Mouse (Mus musculus) forebrain, embryonic 16.5 days (tissue): ENCODE results near the gene Lpgat1. TPM values are rescaled to one million over a fixed set of nuclear protein-coding genes. Genes with fewer than 3 reads are reported as not detected.
A peak's percentile ranks its signal among the peaks of the same experiment; 100 is the strongest.

Experiments
- ATAC-seq: fragments of 200-750 bp; cut with Nextera tagmentation; 2 replicates; pipeline ENCODE4 v1.8.0; 2017; ENCODE audit warnings: mild to moderate bottlenecking, moderate library complexity
- H3K27ac ChIP-seq: fragments of 300-500 bp; sonication (generic); 2 replicates; pipeline ENCODE4 v1.5.1; 2014; ENCODE audit warnings: low read length, control low read depth
- H3K27me3 ChIP-seq: fragments of 300-500 bp; sonication (generic); replicated peaks from 2 replicates; pipeline ENCODE4 v1.6.1; 2014; ENCODE audit warnings: low read length; ENCODE audit not compliant: control insufficient read depth, insufficient read depth
- H3K36me3 ChIP-seq: fragments of 300-500 bp; sonication (generic); 2 replicates; pipeline ENCODE4 v1.6.1; 2014; ENCODE audit not compliant: control insufficient read depth, insufficient read depth
- H3K4me1 ChIP-seq: fragments of 300-500 bp; sonication (generic); replicated peaks from 2 replicates; pipeline ENCODE4 v1.6.1; 2014; ENCODE audit warnings: low read length; ENCODE audit not compliant: control insufficient read depth, insufficient read depth
- H3K4me2 ChIP-seq: fragments of 300-500 bp; sonication (generic); 2 replicates; pipeline ENCODE4 v1.6.1; 2014; ENCODE audit warnings: mild to moderate bottlenecking, low read length, control low read depth
- H3K4me3 ChIP-seq: fragments of 300-500 bp; sonication (generic); replicated peaks from 2 replicates; pipeline ENCODE4 v1.5.1; 2014; ENCODE audit warnings: mild to moderate bottlenecking, low read length, control low read depth
- H3K9ac ChIP-seq: fragments of 300-500 bp; sonication (generic); replicated peaks from 2 replicates; pipeline ENCODE4 v1.6.1; 2014; ENCODE audit warnings: low read depth, low read length, control low read depth
- H3K9me3 ChIP-seq: fragments of 300-500 bp; sonication (generic); 2 replicates; pipeline ENCODE4 v1.6.1; 2016; ENCODE audit warnings: low read length; ENCODE audit not compliant: control insufficient read depth
- WGBS: fragments of 180-500 bp; shearing (Covaris S2); extraction: QIAGEN DNeasy Blood & Tissue Kit; methylation state at CpG from one replicate; pipeline ENCODE4 v1.1.7; 2014; 5-methylcytosine and 5-hydroxymethylcytosine counted together
- polyA plus RNA-seq: library from polyadenylated mRNA; unstranded; fragments of >200 nt; fragmentation: Nextera tagmentation; extraction: Ambion mirVana; gene quantifications from 2 replicates; pipeline ENCODE4 v1.2.1, GENCODE M21; 2015

The Lpgat1 gene
- polyA plus RNA-seq, 1 experiment from 2014 or later: 30.3 TPM

GRCm38 (mm10) chr1:191709811-191710210, 7.8 kb upstream of the Lpgat1 start:
- Histone ChIP-seq H3K27ac (no peak overlapping the region), H3K4me1 (no peaks in the 10 kb centered on the region), H3K4me3 (no peak overlapping the region), H3K9ac (no peak overlapping the region), H3K36me3 (no peaks in the 10 kb centered on the region), H3K27me3 (no peaks in the 10 kb centered on the region), H3K9me3 (no peaks in the 10 kb centered on the region), H3K4me2 (no peak overlapping the region)
- ATAC-seq: no peak
- 78% methylated on average over 2 of the region's 2 CpGs for WGBS

- WGBS: 77% methylated on average over 4 of the region's 4 CpGs
- Histone ChIP-seq H3K9ac (no peak overlapping the region), H3K27me3 (no peaks in the 10 kb centered on the region), H3K4me1 (peaks cover 6% of the 10 kb centered on the region), H3K9me3 (no peaks in the 10 kb centered on the region), H3K36me3 (no peaks in the 10 kb centered on the region), H3K4me3 (no peak overlapping the region), H3K27ac (no peak overlapping the region), H3K4me2 (no peak overlapping the region)
- no peak for ATAC-seq
Measured at GRCm38 (mm10) chr1:191712224-191712838, 5.3 kb upstream of the Lpgat1 start.

- Histone ChIP-seq H3K27me3 (no peaks in the 10 kb centered on the region), H3K27ac (no peak overlapping the region), H3K36me3 (no peaks in the 10 kb centered on the region), H3K4me3 (no peak overlapping the region), H3K4me1 (peaks cover 7% of the 10 kb centered on the region), H3K9me3 (no peaks in the 10 kb centered on the region), H3K4me2 (no peak overlapping the region), H3K9ac (no peak overlapping the region)
- 82% methylated on average over 3 of the region's 3 CpGs for WGBS
- ATAC-seq: no peak
Measured at GRCm38 (mm10) chr1:191713813-191714212, 3.8 kb upstream of the Lpgat1 start.

GRCm38 (mm10) chr1:191715150-191715549, 2.5 kb upstream of the Lpgat1 start:
- no peak for ATAC-seq
- Histone ChIP-seq H3K36me3 (no peaks in the 10 kb centered on the region), H3K4me1 (peaks cover 13% of the 10 kb centered on the region), H3K4me2 (no peak overlapping the region), H3K9ac (no peak overlapping the region), H3K27me3 (no peaks in the 10 kb centered on the region), H3K4me3 (no peak overlapping the region), H3K27ac (no peak overlapping the region), H3K9me3 (no peaks in the 10 kb centered on the region)
- 79% methylated on average over 2 of the region's 2 CpGs for WGBS

- Histone ChIP-seq H3K27me3 (no peaks in the 10 kb centered on the region), H3K9ac (peak overlapping the region; percentile 97), H3K4me1 (peaks cover 32% of the 10 kb centered on the region), H3K4me3 (peak overlapping the region; percentile 98), H3K4me2 (peak overlapping the region; percentile 53), H3K27ac (peak overlapping the region; percentile 93), H3K9me3 (no peaks in the 10 kb centered on the region), H3K36me3 (no peaks in the 10 kb centered on the region)
- peak; percentile 18 for ATAC-seq
- 0% methylated on average over 1 of the region's 1 CpGs for WGBS
Measured at GRCm38 (mm10) chr1:191717141-191717540, 493 bp upstream of the Lpgat1 start.

- peaks cover 33% of the 10 kb centered on the region for H3K4me1 ChIP-seq
- no peaks in the 10 kb centered on the region for H3K27me3 ChIP-seq
- H3K4me2 ChIP-seq: peak overlapping the region; percentile 53
- peak; percentile 39 for ATAC-seq
- peak overlapping the region; percentile 97 for H3K9ac ChIP-seq
- peak overlapping the region; percentile 93 for H3K27ac ChIP-seq
- no peaks in the 10 kb centered on the region for H3K9me3 ChIP-seq
- under 1% methylated on average over 62 of the region's 84 CpGs for WGBS
- no peaks in the 10 kb centered on the region for H3K36me3 ChIP-seq
- peak overlapping the region; percentile 98 for H3K4me3 ChIP-seq
Measured at GRCm38 (mm10) chr1:191718522-191719281, 1.1 kb downstream of the Lpgat1 start.

- Histone ChIP-seq H3K4me1 (peaks cover 33% of the 10 kb centered on the region), H3K4me3 (peak overlapping the region; percentile 98), H3K36me3 (no peaks in the 10 kb centered on the region), H3K4me2 (peak overlapping the region; percentile 53), H3K27me3 (no peaks in the 10 kb centered on the region), H3K27ac (peak overlapping the region; percentile 93), H3K9me3 (no peaks in the 10 kb centered on the region), H3K9ac (peak overlapping the region; percentile 97)
- ATAC-seq: no peak
- WGBS: 9% methylated on average over 11 of the region's 11 CpGs
Measured at GRCm38 (mm10) chr1:191719326-191719725, 1.7 kb downstream of the Lpgat1 start.

- Histone ChIP-seq H3K4me3 (peak overlapping the region; percentile 19), H3K27ac (no peak overlapping the region)
- WGBS: 36% methylated on average over 3 of the region's 3 CpGs
Measured at GRCm38 (mm10) chr1:191720419-191720818, 2.8 kb downstream of the Lpgat1 start.

GRCm38 (mm10) chr1:191722706-191723105, 5.1 kb downstream of the Lpgat1 start:
- H3K4me1 ChIP-seq: peaks cover 26% of the 10 kb centered on the region
- H3K4me2 ChIP-seq: no peak overlapping the region
- no peaks in the 10 kb centered on the region for H3K36me3 ChIP-seq
- ATAC-seq: no peak
- no peaks in the 10 kb centered on the region for H3K9me3 ChIP-seq
- no peaks in the 10 kb centered on the region for H3K27me3 ChIP-seq
- no peak overlapping the region for H3K27ac ChIP-seq
- no peak overlapping the region for H3K4me3 ChIP-seq
- no peak overlapping the region for H3K9ac ChIP-seq
- WGBS: 74% methylated on average over 4 of the region's 4 CpGs

More at GRCm38 (mm10) chr1:191720419-191720818, 2.8 kb downstream of the Lpgat1 start:
- Histone ChIP-seq H3K4me2 (peak overlapping the region; percentile 38), H3K9me3 (no peaks in the 10 kb centered on the region), H3K4me1 (peaks cover 33% of the 10 kb centered on the region), H3K36me3 (no peaks in the 10 kb centered on the region), H3K9ac (peak overlapping the region; percentile 2; the same call in 1 of the 2 replicates), H3K27me3 (no peaks in the 10 kb centered on the region)
- no peak for ATAC-seq
